Mouse (Mus musculus): ENCODE results near the gene Vapa.
"Not testable (repeated sequence)": the region's sequence is repeated elsewhere in the genome, so short reads cannot be mapped to it uniquely, and the experiment has no call there.

Gene Vapa

DNA sequence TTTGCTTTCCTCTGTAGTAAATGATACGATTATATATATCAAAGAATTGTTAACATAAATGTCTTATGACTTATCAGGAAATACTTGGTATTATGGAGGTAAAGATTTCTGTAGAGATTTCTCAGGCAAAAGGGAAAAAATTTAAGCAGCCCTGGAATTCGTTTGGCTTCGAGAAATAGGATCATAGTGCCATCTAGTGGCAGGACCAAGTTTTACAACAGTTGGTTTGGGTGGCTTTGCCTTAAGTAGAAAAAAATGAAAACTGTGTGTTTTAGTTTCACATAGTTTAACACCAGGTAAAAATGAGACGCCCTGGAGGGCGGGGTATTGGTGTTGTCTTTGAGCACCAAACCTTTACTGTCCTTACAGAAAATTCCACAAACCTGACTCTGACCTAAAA lies 50.6 kb downstream of the Vapa start:
- peak; percentile 86 for DNase-seq (ENCODE audit: low read depth)

DNA sequence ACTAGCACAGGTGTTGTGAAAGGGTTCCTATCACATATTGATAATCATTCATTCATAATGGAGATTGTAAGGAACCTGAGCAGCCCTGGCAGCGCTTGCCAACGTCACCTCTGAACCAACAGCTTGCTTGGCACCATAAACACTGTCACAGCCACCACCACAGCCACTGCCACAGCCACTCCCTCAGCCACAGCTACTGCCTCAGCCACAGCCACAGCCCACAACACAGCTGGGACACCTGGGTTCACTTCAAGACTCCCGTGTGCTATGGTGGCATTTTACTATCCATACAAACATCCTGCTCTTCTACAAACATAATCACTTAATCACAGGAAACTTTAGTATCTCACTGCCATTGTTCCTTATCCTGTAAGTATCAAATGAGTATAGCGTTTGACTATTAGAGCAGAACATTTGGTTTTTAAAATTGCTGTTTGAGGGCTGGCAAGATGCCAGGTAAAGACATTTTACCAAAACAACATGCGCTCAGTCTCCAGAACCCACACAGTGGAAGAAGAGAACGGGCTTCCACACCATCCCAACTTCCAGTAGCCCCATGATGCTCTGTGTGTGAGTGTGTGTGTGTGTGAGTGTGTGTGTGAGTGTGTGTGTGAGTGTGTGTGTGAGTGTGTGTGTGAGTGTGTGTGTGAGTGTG lies 51.9 kb downstream of the Vapa start:
- DNase-seq (ENCODE audit: low read depth) = peak; percentile 55

DNA sequence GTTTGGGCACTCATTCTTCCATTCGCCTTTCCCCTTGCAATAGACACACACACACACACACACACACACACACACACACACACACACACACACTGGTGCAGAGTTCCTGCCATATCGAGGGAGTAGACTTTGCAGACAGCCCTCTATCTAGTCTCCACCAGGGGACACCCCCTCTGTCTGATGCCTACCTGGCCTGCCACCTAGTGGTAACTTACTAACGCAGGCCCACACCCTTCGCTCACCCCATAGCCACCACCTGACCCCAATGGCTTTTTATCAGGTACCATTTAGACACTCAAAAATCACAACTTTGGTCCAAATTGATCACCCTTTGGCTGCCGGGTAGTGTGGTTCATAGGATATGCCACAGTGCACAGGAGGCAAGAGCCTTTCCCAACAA lies 54.1 kb downstream of the Vapa start:
- DNase-seq (ENCODE audit: low read depth) = peak; percentile 62

DNA sequence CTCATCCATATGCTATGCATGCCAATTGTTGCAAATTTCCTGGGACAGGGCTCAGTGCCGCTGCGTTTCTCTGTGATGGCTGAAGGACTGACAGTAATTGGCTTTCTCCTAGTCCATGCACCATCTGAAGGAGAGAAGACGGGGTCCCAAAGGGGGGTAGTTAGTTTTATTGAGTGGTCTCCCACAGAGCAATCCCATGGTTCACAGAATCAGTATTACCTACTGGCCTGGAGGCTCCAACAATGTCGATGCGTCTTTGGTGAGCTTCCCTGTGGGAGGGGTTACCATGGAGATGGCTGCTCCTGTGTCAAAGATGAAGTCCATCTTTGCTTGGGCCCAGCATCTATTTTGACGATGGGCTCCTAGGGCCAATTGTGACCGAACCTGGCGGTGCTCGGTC lies 54.6 kb downstream of the Vapa start:
- DNase-seq (ENCODE audit: low read depth) = no peak

DNA sequence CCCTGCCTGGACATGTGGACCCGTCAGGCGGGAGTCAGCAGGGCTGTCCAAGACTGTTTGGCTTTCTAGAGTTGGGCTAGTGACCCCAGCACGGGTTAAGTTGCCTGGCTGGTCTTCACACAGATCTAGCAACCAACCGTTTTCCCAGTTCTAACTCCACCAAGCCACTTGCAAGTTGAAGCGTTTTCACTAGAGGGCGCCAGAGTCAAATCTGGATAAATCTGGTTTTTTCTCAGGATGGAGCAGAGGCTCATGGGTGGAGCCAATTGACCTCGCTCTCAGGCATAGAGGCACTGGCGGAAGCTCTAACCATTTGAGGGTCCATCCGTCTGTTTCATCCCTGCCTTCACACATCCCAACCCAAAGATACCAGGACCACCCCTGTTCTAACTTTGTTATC lies 55.1 kb downstream of the Vapa start:
- peak; percentile 80 for DNase-seq (ENCODE audit: low read depth)

DNA sequence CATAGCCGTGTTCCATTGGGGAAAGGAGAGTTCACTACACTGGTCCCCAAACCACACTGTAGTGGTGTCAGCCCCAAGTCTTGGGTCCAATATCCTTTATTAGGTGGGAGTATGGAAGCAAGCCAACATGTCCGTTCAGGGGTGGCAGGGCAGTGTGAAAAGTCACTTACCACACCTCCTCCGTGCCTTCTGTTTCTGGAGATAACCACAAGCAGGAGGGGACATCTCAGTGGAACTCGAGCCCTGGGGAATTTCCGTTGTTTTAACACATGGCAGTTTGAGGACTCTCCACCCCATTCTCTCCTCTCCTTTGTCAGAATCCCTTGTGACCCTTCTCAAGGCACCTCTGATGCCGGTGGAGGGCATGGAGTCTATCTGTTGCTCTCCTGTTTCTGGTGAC lies 56.1 kb downstream of the Vapa start:
- DNase-seq (ENCODE audit: low read depth) = peak; percentile 64

DNA sequence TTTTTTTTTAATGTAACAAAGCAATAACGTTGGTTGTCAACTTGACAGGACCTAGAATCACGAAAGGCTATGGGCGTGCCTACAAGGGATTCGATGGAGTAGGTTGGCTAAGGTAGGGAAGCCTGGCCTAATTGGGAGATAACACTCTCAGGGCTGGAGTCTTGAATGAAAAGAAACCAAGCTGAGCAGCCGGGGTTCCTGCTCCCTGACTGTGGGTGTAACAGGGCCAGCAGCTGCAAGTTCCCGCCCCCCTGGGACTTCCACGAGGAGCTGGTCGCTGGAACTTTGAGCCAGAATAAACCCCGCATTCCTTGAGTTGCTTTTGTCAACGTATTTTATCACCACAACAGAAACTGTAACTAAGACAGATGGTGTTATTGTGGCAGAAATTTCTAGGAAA lies 56.6 kb downstream of the Vapa start:
- DNase-seq (ENCODE audit: low read depth) = no peak

DNA sequence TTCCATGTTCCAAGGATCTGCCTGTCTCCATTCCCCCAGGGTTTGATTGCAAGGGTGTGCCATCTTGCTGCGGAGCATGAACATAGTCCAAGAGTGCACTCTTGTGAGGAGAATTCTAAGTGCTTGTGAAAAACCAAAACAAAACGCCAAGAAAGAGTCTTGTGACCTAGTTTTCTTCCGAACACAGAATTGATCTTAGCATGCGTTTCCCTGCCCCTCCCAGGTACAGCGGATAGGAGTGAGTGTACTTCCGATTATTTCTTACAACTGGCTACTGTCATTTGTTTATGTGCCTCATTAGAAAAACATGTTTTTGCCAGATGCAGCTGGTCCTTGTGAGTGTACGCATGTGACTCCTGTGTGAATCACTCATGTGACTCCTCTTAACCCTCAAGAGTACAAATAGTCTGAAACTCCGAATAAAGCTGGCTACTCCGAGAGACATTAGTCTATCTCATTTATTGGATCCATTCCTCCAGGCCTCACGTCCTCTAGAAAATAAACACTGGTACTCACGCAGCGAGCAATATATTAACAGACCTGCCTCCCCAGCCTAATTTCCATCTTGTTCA lies 60.8 kb downstream of the Vapa start:
- no peak for DNase-seq (ENCODE audit: low read depth)

DNA sequence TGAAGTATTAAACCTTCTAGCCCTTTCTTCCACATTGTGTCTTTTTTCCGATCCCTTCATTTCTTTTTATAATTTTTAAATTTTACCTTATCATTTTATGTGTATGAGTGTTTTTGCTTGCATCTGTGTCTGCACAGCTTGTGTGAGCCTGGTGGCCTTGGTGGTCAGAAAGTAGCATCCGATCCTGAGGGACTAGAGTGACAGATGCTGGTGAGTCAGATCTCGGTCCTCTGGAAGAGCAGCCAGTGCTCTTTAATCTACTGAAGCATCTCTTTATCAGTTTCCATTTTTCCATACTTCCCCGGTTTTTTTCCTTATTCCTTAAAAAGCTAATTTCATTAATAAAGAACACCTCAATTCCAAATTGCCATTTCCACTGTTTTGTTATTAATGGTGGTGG lies 63.0 kb downstream of the Vapa start:
- DNase-seq (ENCODE audit: low read depth) = peak; percentile 62

DNA sequence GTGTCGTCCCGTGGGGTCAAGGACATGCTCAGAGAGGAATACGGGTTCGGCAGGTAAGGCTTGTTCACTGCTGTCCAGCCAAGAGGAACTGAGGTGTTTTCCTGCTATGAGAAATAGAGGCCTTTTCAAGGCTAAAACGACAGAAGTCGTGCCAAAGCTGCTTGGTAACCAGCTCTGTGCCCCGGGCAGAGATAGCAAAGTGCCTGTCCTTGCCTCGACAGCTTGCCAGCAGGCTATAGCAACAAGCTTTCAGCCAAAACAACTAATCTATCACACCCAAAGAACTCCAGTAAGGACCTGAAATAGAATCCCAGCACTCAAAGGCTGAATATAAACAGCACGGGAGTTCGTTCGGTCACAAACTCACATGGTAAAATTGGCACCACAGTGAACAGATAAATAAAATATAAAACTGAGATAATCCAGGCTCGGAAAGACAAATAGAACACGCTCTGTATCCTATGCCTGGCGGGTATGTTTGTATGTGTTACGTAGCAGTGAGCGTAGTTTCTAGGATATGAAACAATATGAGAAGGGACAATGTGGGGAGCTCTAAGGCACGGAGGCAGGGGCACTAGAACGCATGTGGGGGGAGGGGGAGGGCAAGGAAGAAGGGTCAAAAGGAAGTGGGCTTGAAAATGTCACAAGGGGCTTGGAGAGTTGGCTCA lies 64.5 kb downstream of the Vapa start:
- no peak for DNase-seq (ENCODE audit: low read depth)

DNA sequence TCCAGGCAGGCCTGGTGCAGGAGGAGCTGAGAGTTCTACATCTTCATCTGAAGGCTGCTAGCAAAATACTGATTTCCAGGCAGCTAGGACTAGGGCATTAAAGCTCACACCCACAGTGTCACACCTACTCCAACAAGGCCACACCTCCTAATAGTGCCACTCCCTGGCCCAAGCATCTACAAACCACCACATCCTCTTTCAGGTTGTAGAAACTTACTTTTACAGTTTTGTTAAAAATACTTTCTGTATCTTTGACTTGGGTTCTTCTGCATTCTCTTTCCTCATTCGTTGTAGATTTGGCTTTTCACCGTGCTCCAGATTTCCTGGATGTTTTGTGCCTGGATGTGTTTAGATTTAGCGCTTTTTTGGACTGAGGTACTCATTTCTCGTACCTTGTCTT lies 67.1 kb downstream of the Vapa start:
- not testable (repeated sequence) for DNase-seq (ENCODE audit: low read depth)

DNA sequence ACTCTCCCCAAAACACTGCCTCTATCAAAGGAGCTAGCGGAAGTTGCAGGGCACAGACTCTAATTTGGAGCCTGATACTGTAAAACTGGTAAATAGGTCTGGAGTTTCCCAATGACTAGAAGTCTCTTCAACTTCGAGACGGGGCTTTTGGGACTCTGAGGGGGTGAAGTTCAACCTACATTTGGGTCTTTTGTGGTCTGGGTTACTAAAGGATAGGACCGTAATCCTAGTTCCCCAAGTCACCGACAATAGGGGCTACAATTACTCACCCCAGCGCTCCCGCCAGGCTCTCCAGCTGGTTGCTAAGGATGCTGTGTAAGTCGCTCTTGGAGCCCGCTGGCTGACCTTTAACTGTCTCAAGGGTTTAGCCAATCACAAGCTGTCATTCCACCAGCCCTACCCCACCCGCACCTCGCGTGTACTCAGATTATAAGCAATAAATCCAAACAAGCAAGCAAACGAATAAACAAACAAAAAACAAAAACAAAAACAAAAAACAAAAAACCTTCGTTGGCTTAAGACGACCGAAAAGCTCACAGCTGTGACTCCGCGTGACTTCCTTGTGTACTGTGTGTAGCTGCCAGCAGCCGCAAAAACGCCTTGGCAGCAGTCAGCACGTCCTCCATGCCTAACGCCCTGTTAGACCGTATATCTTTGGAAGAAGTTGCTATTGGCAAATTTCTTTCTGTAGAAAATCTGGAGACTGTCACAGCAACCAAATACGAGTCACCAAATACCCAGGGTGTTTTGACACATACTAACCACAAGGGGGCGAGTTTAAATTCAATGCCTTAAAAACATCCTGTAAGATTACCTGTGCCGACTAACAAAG lies 72.7 kb downstream of the Vapa start, which contains the start of gene Tmem232:
TSS of gene Tmem232 (minus strand) at position 342 of the 832 bp plus-strand sequence.
- peak; percentile 44 for DNase-seq (ENCODE audit: low read depth)

DNA sequence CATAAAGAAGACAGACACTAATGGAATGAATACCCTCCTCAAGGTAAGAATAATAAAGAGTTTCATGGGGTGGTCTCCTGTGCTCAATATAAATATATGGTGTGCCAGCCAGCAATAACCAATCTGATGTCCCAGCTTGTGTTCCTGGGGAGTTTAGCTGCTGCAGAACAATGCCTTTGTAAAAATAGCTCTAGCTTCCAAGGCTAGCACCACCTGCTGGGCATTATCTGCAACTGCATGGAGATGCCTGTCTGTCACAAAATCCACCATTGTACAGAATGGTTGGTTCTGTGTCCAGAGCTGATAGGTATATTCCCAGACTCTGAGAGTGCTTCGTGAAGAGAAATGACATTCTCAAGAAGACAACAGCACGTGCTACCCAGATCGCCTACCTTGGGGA lies 77.2 kb downstream of the Vapa start:
- peak; percentile 52 for DNase-seq (ENCODE audit: low read depth)

DNA sequence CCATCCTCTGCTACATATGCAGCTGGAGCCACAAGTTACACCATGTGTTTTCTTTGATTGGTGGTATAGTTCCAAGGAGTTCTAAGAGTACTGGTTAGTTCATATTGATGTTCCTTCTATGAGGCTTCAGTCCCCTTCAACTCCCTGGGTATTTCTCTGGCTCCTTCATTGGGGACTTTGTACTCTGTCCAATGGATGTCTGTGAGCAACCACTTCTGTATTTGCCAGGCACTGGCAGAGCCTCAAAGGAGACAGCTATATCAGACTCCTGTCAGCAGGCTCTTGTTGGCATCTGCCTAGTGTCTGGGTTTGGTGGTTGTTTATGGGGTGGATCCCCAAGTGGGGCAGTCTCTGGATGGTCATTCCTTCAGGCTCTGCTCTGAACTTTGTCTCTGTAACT lies 81.0 kb downstream of the Vapa start:
- not testable (repeated sequence) for DNase-seq (ENCODE audit: low read depth)

All from 416B (cell line).